Mouse (Mus musculus): ENCODE data around the gene Tex2. TPM values are rescaled to one million over a fixed set of nuclear protein-coding genes. Genes with fewer than 3 reads are reported as not detected.
A peak's percentile ranks its signal among the peaks of the same experiment; 100 is the strongest.
"Not testable (repeated sequence)": the region's sequence is repeated elsewhere in the genome, so short reads cannot be mapped to it uniquely, and the experiment has no call there.

The Tex2 gene
- total RNA-seq, 2 experiments from 2014 or later: 48.2 to 77.8 TPM

DNA sequence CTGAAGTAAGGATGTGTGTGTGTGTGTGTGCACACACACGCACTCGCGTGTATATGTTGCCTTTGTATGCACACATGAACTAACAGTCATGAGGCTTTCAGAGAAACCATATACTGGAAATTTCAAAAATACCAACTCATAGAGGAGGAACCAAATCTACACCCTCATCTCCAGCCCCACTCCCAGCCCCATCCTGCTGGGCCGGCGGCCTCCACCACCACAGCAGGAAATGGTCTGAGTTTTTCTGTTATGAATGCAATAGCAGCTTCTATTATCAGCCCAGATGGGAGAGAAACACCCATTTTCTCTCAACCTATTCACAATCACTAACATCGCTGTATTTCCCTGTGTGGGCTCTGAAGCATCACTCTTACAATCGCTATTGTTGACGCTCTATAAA, 8.8 kb upstream of the Tex2 start:
- ATAC-seq (replicated peaks; ENCODE audit: poor library complexity): peak; percentile 46

DNA sequence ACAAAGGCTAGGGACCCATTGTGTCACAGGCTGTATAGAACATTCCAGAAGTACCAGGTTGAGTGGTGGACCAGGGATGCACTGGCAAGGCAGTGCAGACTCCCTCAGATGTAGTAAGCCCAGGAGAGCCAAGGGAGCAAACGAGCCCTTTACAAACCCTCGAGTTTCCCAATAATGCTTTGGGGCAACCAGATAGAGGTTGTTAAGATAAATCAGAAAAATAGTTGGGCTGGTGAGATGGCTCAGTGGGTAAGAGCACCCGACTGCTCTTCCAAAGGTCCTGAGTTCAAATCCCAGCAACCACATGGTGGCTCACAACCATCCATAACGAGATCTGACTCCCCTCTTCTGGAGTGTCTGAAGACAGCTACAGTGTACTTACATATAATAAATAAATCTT, 5.5 kb upstream of the Tex2 start:
- not testable (repeated sequence) for ATAC-seq (replicated peaks; ENCODE audit: poor library complexity)

GRCm38 (mm10) chr11:106617821-106618580, 4.8 kb upstream of the Tex2 start:
- ATAC-seq (replicated peaks; ENCODE audit: poor library complexity): no peak

DNA sequence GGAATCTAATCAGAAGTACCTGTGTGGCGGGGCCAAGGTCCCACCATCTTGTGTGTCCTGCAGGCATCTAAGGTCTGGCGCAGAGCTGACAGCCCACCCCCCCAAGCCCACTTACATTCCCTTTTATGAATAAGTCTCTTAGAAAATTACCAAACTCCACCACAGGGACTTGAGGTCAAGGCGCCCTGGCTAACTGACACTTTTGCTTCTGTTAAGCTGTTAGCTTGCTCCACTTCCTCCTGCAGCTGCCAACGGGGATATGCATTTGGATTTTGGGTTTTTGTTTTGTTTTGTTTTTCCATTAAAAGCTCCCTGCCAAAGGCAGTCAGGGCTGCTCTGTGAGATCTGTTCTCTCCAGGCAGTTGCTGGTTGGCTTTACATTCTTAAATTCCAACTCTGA, 2.3 kb upstream of the Tex2 start:
- no peak for ATAC-seq (replicated peaks; ENCODE audit: poor library complexity)

- peak; percentile 15 for ATAC-seq (replicated peaks; ENCODE audit: poor library complexity)
These were observed 1.1 kb upstream of the Tex2 start for GRCm38 (mm10) chr11:106614339-106614645.

DNA sequence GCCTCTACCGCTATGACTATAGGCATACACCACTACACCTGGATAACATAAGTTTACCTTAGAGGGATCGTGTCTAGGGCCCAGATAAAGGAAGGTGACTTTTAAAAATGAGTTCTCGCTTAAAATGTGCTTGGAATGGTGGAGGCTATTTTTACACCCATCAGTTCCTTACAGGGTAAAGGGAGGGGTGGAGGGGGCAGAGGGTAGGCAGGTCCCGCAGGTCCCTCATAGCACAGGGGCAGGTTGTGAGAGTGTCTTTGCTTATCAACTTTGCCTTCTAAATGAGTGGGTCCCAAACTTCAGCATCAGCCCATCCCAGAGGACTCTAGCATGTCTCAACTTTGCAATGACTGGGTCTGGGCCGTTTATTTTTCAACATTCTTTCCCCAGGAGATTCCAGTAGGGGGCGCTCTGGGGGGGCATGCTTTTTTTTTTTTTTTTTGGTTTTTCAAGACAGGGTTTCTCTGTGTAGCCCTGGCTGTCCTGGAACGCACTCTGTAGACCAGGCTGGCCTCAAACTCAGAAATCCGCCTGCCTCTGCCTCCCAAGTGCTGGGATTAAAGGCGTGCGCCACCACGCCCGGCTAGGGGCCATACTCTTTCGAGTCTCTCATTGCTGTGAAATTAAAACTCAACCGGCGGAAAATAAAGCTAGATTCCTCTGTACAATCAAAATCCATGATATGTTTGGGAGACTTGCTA, 565 bp upstream of the Tex2 start:
- peak; percentile 11; the same call in 1 of the 2 replicates for ATAC-seq (replicated peaks; ENCODE audit: poor library complexity)

- peak; percentile 12 for ATAC-seq (replicated peaks; ENCODE audit: poor library complexity)
These were observed 838 bp downstream of the Tex2 start for GRCm38 (mm10) chr11:106612209-106612960.

- no peak for ATAC-seq (replicated peaks; ENCODE audit: poor library complexity)
These were observed 3.5 kb downstream of the Tex2 start for GRCm38 (mm10) chr11:106609731-106610130.

DNA sequence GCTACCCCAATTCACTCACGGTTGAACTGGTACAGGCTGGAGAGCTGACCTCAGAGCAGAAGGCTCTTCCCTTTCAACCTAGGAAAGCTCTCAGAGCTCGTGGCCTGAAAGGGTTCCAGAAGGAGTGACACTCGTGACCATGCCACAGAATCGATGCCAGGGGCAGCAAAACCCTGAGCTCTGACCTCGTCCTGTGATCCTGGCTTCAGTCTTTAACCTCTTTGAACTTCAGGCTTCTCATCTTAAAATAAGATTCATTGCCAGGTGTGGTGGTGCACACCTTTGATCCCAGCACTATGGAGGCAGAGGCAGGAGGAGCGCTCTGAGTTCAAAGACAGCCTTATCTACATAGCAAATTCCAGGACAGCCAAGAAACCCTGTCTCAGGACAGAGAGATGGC, 5.9 kb downstream of the Tex2 start:
- no peak for ATAC-seq (replicated peaks; ENCODE audit: poor library complexity)

GRCm38 (mm10) chr11:106606042-106606441, 7.2 kb downstream of the Tex2 start:
- no peak for ATAC-seq (replicated peaks; ENCODE audit: poor library complexity)

GRCm38 (mm10) chr11:106603230-106603629, 10.0 kb downstream of the Tex2 start:
- peak; percentile 71 for ATAC-seq (replicated peaks; ENCODE audit: poor library complexity)

- ATAC-seq (replicated peaks; ENCODE audit: poor library complexity): no peak
These were observed 13.1 kb downstream of the Tex2 start for GRCm38 (mm10) chr11:106600124-106600523.

DNA sequence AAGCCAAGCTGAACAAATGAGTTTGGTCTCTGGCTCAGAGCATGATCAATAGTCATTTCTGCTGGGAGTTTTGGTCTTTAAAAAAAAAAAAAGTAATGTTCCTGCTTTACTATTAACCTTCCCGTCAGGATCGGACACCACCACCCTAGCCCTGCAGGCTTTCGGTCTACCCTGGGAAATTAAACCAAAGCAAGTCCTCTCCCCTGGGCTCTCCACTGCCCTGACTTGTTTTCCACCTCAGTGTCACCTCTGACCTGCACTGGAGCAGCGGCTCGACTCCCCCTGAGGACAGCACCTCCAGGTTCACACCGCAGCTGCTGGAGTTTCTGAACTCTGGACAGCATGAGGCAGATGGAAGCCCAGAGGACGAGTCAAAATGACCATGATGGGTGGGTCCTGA, 13.9 kb downstream of the Tex2 start:
- no peak for ATAC-seq (replicated peaks; ENCODE audit: poor library complexity)

DNA sequence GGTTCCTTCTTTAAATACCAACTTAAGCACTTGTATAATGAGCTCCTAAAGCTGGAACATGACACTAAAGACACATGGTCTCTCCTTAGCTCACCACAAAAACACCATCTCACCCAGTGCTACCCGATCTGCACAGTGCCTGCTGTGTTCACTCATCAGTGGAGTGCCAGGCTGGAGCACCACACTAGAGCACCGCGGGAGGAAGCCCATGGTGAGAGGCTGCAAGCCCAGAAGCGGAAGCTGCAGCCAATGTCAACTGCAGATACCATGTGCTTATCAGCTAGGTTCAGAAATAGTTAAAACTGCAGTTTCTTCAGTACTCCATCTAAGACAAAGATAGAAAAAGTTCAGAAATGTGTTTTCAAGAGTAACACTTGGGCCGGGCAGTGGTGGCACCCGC, 14.9 kb downstream of the Tex2 start:
- peak; percentile 89 for ATAC-seq (replicated peaks; ENCODE audit: poor library complexity)

- 0 out of 2 replicates have a peak, but pooled peaks have one; percentile 3 for ATAC-seq (replicated peaks; ENCODE audit: poor library complexity)
These were observed 15.4 kb downstream of the Tex2 start for GRCm38 (mm10) chr11:106597737-106598330.

DNA sequence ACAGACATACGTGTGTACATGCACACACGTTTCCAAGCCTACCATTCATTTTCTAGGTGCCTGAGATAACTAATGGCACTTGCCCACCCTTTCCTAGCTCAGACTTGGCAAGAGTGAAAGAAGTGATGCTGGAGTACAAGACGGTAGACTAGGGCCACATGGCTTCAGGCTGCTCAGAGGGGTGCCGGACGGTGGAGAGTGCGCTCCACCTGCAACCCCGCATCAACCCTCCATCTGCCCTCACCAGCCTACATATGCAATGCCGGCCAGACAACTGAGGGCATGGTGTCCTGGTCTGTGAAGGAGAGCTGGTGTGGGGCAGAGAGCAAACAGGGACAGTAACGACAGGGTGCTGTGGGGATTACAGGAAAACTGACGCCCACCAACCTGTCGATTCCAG, 22.0 kb downstream of the Tex2 start:
- no peak for ATAC-seq (replicated peaks; ENCODE audit: poor library complexity)

- ATAC-seq (replicated peaks; ENCODE audit: poor library complexity): no peak
These were observed 23.1 kb downstream of the Tex2 start for GRCm38 (mm10) chr11:106590143-106590542.

DNA sequence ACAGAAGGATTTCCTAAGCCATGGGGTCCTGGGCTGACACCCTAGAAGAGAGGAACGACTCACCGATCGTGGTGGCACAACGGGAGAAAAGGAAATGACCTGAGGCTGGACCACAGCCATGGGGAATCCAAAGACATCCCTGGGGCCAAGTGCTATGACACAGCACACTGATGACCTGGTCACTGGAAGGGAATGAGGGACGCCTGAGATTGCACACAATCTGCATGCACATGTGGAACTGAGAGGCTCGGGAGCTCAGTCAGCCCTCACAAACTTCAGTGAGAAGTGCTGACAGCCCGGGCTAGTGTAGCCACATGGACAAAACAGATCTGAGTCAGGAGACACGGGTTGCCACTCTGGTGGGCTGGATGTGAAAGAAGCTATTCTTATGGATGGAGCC, 24.4 kb downstream of the Tex2 start:
- ATAC-seq (replicated peaks; ENCODE audit: poor library complexity): 0 out of 2 replicates have a peak, but pooled peaks have one; percentile 16

GRCm38 (mm10) chr11:106587786-106588519, 25.3 kb downstream of the Tex2 start:
- no peak for ATAC-seq (replicated peaks; ENCODE audit: poor library complexity)

GRCm38 (mm10) chr11:106583801-106584200, 29.4 kb downstream of the Tex2 start:
- ATAC-seq (replicated peaks; ENCODE audit: poor library complexity): no peak

DNA sequence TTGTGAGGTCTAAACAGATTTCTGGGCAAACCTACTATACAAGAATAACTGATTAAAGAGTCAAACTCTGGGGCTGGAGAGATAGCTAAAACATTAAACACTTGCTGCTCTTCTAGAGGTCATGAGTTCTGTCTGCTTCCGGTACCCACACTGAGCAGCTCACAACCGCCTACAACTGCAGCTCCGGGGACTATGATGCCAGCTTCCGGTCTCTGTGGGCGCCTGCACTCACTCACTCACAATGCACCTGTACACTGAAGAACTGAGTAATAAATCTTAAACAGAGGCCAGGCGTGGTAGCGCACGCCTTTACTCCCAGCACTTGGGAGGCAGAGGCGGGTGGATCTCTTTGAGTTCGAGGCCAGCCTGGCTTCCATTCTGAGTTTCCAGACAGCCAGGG, 31.9 kb downstream of the Tex2 start:
- ATAC-seq (replicated peaks; ENCODE audit: poor library complexity): no peak

Measured in megakaryocyte progenitor cell, adult 5-6 weeks (primary cell).